Mouse (Mus musculus) embryo, embryonic 10 days (tissue): ENCODE measurements around the gene Usp1.
"Not testable (repeated sequence)": the region's sequence is repeated elsewhere in the genome, so short reads cannot be mapped to it uniquely, and the experiment has no call there.

Experiments used
- DNase-seq: peaks from one replicate; pipeline ENCODE4 v3.0.0-alpha.2; 2015; ENCODE audit warnings: low spot score

The Usp1 gene

DNA sequence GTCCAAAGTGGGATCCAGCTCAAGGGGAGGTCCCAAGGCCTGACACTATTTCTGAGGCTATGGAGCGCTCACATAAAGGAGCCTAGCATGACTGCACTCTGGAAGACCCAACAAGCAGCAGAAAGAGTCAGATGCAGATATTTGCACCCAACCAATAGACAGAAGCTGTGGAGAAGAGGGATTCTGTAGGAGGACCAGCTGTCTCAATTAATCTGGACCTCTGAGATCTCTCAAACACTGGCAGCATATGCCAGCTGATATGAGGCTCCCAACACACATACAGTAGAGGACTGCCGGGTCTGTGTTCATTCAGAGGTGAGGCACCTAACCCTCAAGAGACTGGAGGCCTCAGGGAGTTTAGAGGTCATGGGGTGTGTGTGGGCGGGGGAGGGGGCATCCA lies 56.4 kb downstream of the Usp1 start:
- DNase-seq = not testable (repeated sequence)

DNA sequence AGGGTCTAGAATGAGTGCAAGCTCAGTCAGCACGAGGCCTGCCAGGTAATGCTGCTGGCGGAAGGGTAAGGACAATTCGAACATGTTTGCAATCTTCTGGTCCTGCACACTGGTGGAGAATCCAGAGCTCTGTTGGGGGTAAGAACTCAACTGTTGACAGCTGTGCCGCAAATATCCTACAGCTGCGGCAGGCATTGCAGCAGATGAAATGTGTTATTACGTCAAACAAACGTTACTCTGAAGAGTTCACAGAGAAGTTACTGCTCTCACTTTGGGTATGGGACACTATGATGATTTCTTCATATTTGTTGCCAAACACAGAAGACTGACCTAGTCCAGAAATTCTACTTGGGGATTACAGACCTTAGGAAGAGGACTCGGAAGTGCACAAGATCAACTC lies 61.1 kb downstream of the Usp1 start:
- no peak for DNase-seq
